Mouse (Mus musculus): ENCODE measurements around the gene Pcna. TPM values are rescaled to one million over a fixed set of nuclear protein-coding genes. Genes with fewer than 3 reads are reported as not detected.
A peak's percentile ranks its signal among the peaks of the same experiment; 100 is the strongest.

Gene Pcna
- total RNA-seq, 2 experiments from 2014 or later: 228 to 324 TPM

GRCm38 (mm10) chr2:132279336-132279882 lies 26.3 kb upstream of the Pcna start:
- no peak for ATAC-seq (replicated peaks; ENCODE audit: low FRiP score, poor library complexity, severe bottlenecking)

- ATAC-seq (replicated peaks; ENCODE audit: low FRiP score, poor library complexity, severe bottlenecking): no peak
Measured at GRCm38 (mm10) chr2:132278273-132278853, 25.2 kb upstream of the Pcna start.

GRCm38 (mm10) chr2:132276249-132276648 lies 23.1 kb upstream of the Pcna start:
- ATAC-seq (replicated peaks; ENCODE audit: low FRiP score, poor library complexity, severe bottlenecking): no peak

- ATAC-seq (replicated peaks; ENCODE audit: low FRiP score, poor library complexity, severe bottlenecking): no peak
Measured at GRCm38 (mm10) chr2:132275527-132275926, 22.4 kb upstream of the Pcna start.

- no peak for ATAC-seq (replicated peaks; ENCODE audit: low FRiP score, poor library complexity, severe bottlenecking)
Measured at GRCm38 (mm10) chr2:132272694-132273389, 19.7 kb upstream of the Pcna start.

- ATAC-seq (replicated peaks; ENCODE audit: low FRiP score, poor library complexity, severe bottlenecking): 0 out of 2 replicates have a peak, but pooled peaks have one; percentile 35
Measured at GRCm38 (mm10) chr2:132270331-132270951, 17.3 kb upstream of the Pcna start.

GRCm38 (mm10) chr2:132269217-132269616 lies 16.1 kb upstream of the Pcna start:
- ATAC-seq (replicated peaks; ENCODE audit: low FRiP score, poor library complexity, severe bottlenecking): peak; percentile 54

GRCm38 (mm10) chr2:132266086-132266485 lies 13.0 kb upstream of the Pcna start:
- ATAC-seq (replicated peaks; ENCODE audit: low FRiP score, poor library complexity, severe bottlenecking): no peak

GRCm38 (mm10) chr2:132265196-132265595 lies 12.1 kb upstream of the Pcna start:
- ATAC-seq (replicated peaks; ENCODE audit: low FRiP score, poor library complexity, severe bottlenecking): no peak

GRCm38 (mm10) chr2:132264266-132264710 lies 11.2 kb upstream of the Pcna start:
- ATAC-seq (replicated peaks; ENCODE audit: low FRiP score, poor library complexity, severe bottlenecking): no peak

GRCm38 (mm10) chr2:132263421-132264265 lies 10.5 kb upstream of the Pcna start:
- ATAC-seq (replicated peaks; ENCODE audit: low FRiP score, poor library complexity, severe bottlenecking): peak; percentile 38

GRCm38 (mm10) chr2:132262879-132263398 lies 9.8 kb upstream of the Pcna start, which contains the start of gene Cds2:
Gene Cds2 (plus strand): TSS chr2:132263148.
- ATAC-seq (replicated peaks; ENCODE audit: low FRiP score, poor library complexity, severe bottlenecking): peak; percentile 95

GRCm38 (mm10) chr2:132262175-132262574 lies 9.1 kb upstream of the Pcna start:
- ATAC-seq (replicated peaks; ENCODE audit: low FRiP score, poor library complexity, severe bottlenecking): no peak

GRCm38 (mm10) chr2:132260601-132261000 lies 7.5 kb upstream of the Pcna start:
- no peak for ATAC-seq (replicated peaks; ENCODE audit: low FRiP score, poor library complexity, severe bottlenecking)

- no peak for ATAC-seq (replicated peaks; ENCODE audit: low FRiP score, poor library complexity, severe bottlenecking)
Measured at GRCm38 (mm10) chr2:132257350-132258068, 4.4 kb upstream of the Pcna start.

GRCm38 (mm10) chr2:132253603-132254002 lies 489 bp upstream of the Pcna start:
- ATAC-seq (replicated peaks; ENCODE audit: low FRiP score, poor library complexity, severe bottlenecking): no peak

- ATAC-seq (replicated peaks; ENCODE audit: low FRiP score, poor library complexity, severe bottlenecking): no peak
Measured at GRCm38 (mm10) chr2:132251911-132252310, 1.2 kb downstream of the Pcna start.

GRCm38 (mm10) chr2:132247539-132248313 lies 5.4 kb downstream of the Pcna start, which contains the start of gene Tmem230:
Gene Tmem230 (minus strand): TSS chr2:132247807.
- peak; percentile 86 for ATAC-seq (replicated peaks; ENCODE audit: low FRiP score, poor library complexity, severe bottlenecking)
